Mouse (Mus musculus): Measurements from ENCODE around the gene Cldn10.
A peak's percentile ranks its signal among the peaks of the same experiment; 100 is the strongest.

The Cldn10 gene

DNA sequence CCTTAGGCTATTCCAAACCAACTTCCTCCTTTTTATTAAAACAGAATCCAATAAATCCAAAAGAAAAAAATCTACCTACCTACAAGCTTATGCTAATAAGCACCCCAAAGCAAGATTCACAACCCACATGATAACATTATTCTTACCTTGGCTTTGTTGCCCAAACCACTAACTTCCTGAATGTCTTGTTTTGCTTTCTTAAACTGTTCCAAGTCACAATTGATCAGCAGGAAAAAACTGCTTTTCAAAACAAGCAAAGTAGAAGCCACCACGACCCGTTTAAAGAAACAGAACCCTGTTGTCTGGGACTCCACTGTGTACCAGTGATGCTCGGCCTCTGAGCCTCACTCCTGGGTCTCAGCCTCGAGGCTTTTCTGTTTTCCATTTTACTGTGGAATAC, 77.2 kb downstream of the Cldn10 start:
- no peak for DNase-seq (ENCODE audit: low read depth)

DNA sequence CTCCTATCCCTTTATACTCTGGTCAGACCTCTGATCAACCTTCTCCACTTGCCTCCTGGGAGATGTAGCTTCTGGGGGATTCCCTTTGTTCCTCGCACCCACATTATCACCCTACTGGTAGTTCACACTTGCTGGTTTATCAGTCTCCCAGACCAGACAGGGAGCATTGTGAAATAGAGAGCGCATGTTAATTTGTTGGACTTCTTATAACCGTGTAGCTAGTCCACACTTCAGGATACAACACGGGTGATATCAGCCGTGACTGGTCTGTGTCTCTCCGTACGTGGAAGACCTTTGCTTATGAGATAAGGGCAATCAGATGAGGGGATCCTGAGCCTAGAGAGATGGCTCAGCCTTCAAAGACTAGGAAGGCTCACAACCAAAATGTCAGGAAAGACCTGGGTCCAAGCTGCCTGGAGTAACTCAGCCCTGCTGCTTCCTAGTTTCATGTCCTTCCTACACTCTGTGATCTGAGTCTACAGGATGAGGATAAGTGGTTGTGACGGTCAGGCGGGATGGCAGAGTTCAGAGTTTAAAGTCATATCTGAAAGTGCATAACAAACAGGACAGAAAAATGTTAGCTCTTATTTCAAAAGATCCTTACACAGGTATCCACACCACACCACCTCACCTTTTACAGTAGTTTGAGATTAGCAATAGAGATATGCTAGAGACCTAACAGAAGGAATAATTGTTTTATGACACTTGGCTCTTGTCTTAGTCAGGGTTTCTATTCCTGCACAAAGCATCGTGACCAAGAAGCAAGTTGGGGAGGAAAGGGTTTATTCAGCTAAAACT, 78.5 kb downstream of the Cldn10 start:
- DNase-seq (ENCODE audit: low read depth): no peak

DNA sequence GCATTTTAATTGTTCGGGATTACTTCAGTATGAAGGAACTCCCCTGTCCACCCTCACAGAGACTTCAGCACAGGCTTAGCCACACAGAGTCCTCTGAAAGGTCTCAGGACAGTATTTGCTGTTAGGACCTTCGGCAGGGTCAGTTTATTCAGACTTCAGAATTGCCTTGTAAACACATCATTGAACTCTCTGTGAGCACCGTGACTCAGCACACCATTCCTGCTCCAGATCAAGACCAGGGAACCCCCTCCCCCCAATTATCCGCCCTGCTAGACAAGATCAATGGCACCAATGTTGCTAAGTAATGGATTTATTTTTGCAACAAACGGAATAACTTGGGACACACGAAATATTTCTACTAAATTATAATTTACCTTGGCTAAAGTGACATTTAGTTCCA, 79.7 kb downstream of the Cldn10 start:
- no peak for DNase-seq (ENCODE audit: low read depth)

DNA sequence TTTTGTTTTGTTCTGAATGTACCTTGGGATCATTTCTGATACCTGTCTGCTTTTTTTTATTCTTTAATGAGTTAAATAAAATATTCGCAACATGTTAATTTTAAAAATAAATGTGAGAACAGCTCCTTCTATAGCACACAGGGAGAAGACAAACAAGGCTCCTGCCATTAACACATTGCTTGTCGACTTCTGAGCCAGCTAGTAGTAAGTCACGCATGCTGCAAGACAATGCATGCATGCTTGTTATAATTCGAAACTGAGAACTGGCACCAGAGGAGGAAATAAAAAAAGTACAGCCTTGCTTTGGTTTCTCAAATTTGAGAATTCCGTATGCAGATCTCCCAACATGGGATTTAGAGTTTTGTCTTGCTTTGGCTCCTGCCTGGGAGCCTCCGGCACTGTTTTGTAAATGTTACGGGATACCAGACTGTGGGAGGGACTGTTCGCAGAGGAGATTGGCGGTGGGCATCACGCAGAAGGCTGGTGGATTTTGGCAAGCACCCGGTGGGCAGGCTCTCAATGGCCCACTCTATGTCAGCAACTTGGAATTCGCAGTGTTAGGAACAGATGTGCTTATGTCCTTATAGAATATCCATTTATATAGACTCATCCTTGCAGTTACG, 80.5 kb downstream of the Cldn10 start:
- DNase-seq (ENCODE audit: low read depth): no peak

DNA sequence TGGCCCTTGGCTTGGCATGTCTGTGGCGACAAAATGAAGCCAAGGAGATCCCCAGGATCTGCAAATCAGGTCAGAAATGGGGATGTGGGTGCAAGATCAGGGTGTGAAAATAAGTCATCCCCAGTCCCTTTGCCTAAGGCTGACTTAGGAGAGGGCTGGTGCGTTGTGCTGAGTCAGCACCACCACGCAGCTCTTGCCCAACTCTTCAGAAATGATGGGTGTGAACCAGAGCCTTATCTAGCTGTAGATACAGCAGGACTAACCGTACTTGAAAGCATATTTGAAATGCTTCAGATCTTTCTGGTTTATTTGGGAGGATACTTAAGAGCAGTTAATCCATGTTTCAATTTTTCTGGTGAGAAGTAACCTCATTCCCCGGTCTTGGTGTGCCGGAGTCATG, 82.0 kb downstream of the Cldn10 start:
- no peak for DNase-seq (ENCODE audit: low read depth)

DNA sequence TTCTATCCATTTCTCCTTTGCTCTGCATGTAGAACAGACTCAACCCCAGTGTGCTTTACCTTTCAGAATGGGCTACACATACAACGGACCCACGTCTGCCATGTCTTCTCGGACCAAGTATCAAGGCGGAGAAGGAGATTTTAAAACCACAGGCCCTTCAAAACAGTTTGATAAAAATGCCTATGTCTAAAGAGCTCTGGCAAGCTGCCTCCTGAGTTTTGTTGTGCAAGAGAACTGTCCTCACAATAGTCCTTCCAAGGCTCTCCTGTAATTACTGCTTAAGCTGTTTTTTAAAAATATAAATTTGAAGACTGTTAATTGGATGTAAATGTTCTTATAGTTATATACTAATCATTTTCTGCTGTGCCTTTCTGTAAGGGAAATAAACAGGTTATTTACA, 86.4 kb downstream of the Cldn10 start:
- DNase-seq (ENCODE audit: low read depth): no peak

DNA sequence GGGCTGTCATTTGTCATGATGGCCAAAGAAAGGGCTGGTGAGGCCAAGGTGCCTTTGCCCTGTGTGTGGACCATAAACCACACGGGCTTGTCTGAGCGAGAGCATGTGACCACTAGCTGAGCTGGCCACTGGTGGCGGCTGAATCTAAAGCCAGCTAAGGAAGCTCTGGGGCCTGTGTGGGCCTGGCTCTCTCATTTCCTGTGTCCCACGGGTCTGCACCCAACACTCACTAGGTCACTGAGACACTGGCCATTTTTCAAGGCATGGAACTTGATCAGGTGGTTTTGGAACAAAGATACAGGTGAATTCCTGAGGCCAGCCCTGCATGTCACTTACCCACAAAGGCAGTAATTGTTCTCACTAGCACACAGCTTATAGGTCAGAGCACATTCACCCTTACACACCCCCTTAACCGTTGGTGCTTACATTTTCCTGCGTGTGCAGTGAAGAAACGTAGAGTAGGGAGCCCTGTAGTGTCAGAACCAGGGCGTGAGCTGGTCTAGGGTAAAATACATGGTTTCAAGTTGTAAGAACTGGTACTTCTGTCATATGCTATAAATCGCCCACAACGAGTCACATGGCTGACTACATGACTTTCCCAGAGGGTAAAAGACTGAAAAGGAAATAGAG, 87.2 kb downstream of the Cldn10 start:
- no peak for DNase-seq (ENCODE audit: low read depth)

DNA sequence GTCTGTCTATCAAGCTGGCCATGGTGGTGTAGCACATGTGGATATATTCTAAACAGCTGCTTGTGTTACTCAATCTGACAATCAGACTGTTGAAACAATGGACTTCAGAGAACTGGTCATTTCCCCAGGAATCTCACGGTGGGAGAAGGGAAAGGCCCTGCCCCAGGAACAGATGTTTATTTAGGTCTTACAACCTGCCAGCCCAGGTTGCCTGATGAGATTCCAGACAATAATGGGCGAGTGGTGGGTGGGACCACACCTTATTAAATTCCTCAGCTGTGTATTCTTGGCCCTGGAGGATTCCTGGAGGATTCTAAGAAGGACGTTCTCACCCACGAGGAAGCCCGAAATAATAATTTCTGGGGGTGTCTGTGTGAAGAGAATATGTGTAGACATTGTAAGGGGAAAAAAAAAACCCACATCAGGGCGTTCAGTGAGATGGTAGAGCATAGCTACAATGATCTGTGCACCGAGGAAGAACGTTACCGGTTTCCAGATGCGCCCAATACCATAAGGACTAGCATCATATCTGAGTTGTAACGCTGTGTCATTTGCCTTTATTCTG, 90.7 kb downstream of the Cldn10 start:
- no peak for DNase-seq (ENCODE audit: low read depth)

DNA sequence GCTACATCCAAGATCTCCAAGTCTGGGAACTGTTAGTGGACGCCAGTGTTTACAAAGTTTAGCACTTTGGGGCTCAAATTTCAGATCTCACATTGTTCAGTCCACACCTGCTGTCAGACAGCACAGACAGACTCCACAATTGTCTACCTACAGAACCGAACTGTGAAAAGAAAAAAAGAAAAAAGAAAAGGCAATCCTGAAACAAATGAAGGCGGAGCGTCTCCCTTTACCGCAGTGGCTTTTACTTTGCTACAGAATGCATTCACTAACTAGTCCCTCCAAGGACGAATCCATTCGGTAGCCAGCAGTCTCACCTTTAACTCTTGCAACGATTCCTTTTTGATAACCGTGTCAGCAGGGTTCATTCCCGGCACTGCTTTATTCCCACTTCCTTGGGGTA, 93.0 kb downstream of the Cldn10 start:
- DNase-seq (ENCODE audit: low read depth): no peak

DNA sequence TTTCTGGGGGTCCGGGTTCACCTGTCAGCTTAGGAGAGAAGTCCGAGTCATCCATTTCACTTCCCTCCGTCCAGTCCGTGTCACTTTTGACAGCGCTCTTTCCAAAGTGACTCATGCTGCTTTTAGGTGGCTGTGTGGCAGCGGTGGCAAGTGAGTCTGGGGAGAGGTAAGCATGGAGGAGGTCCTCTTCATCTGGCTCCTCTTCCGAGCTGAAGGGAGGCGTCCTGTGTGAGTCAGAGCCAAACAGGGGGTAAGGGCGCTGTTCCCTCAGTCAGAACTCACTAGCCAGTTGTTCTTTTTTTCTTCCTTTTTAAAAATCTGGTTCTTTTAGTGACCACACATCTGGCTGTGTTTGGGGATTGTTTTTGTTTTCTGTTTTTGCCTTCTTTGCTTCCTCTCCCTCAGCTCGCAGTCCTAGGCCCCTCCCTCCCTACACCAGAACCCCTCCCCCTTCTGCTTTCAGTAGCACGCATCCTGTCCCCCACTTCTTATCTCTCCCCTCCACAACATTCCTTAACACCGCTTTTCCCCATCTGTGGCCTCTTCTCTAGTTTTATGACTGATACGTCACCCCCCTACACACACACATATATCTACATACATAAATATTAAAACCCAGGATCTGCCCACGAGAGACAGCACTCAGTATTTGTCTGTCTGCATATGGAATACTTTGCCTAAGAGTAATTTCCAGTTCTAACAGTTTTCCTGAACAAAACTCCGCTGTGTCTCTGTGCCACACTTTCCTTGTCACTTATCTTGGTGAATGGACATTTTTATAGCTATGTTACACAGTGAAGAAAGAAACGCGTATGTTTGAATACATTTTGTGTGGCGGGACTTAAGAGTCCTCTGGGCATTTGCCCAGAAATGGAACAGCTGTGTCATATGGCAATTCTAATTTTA, 95.9 kb downstream of the Cldn10 start:
- no peak for DNase-seq (ENCODE audit: low read depth)

DNA sequence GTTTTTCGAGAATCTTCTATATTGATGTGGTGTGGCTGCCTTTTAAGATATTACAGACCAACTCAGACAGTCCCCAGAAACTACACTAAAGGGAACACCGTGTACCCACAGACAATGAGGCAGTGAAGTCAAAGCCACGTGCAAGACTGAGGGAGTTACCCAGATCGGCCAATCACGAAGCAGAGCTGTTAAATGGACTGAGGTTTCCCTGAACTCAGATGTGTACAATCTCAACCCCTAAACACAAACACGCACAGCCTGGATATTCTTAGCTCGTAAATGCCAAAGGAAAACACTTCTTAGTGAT, 96.5 kb downstream of the Cldn10 start:
- no peak for DNase-seq (ENCODE audit: low read depth)

DNA sequence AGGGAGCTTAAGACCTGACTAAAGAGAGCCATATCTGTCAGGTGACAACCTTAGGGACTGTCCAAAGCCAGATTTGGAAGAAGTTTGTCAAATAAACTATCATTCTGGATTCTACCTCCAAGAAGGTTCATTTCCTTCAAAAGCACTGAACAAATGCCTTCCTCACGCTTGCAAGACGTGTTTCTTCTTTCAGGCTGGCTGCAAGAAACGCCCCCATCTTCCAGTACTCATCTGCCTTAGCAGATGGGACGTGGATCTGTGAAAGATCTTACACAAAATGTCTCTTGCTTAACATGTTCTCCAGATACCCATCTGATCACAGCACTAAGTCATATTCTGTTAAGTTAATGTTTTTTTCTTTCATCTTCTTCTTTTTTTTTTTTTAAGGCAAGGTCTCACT, 102.4 kb downstream of the Cldn10 start:
- no peak for DNase-seq (ENCODE audit: low read depth)

DNA sequence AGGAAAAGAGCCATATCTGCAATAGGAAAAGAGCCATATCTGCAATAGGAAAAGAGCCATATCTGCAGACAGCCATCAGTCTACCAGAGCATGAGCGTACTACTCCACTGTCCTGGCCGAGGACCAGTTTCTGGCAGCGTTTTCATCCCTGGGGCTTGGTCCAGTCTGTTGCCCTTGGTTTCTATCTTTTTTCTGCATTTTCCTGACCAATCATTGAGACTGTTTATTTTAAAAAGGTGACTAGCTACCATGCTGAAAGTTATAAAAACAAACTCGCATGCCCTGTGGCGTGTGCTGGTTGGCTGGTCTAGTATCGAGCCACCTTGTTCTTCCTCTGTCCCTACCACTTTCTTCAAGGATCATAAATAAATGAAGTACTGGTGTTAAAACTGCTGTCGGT, 107.5 kb downstream of the Cldn10 start:
- no peak for DNase-seq (ENCODE audit: low read depth)

DNA sequence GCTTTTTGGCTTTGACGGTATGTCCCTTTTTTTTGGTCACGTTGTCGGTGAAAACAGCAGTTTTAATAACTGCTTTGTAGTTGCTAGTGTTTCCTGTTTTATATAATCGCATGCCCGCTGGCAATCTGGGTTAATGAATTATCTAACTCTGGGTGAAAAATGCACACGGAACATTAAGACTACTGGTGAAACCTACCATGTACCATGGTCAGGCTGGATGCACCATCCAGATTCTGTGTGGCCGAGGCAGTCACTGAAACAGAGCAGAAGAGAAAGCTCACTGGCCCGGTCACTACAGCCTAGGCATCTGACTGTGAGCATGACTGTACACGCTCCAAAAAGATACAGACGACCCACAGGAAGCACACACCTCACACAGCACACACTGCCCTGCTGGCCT, 107.9 kb downstream of the Cldn10 start:
- DNase-seq (ENCODE audit: low read depth): no peak

DNA sequence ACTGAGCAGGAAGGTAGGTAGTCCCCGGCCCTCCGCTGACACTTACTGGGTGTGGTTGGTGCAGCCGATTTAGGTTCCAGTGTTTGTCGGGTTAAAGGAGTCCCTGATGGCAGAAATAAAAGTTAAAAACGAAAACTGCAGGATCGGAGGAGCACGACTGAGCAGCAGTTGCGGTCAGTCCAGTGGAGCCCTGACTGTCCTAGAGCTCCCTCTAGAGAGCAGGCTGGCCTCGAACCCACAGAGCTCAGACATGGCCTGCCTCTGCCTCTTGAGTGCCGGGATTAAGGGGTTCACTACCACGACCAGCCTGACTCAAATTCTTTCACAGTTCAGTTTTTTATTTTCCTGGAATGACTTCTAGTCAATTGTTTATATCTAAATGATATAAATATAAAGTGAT, 112.2 kb downstream of the Cldn10 start:
- no peak for DNase-seq (ENCODE audit: low read depth)

DNA sequence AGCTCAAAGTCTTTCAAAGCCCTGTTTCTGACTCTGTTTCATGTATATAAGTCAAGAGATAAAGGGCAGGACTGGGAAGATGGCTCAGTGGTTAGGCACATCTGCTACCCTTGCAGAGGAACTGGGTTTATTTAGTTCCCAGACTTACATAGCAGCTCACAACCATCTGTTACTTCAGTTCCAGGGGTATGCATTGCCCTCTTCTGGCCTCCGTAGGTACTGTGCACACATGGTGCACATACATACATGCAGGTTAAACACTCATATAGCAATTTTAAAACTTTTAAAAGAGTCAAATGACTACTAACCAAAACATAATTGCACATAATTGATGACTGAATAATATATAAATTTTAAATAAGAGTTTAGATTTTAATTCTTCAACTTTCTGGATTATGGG, 113.2 kb downstream of the Cldn10 start:
- DNase-seq (ENCODE audit: low read depth): no peak

DNA sequence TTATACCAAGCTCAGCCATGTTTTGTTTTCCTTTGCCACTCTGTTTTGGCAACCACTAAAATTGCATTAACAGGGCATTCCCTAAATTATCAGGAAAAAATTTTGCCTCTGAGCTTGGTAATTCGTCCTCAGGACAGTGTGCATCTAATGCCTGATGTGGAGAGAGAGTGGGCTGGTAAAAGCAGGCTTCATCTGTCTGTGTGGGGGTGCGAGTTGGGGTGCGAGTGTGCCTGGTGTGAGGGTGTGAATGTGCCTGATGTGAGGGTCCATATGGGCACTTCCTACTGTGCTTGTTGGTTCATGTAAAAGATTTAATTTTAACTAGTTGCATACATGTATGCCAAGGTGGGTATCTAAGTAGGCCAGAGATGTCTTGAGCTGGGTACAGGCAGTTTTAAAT, 115.7 kb downstream of the Cldn10 start:
- no peak for DNase-seq (ENCODE audit: low read depth)

DNA sequence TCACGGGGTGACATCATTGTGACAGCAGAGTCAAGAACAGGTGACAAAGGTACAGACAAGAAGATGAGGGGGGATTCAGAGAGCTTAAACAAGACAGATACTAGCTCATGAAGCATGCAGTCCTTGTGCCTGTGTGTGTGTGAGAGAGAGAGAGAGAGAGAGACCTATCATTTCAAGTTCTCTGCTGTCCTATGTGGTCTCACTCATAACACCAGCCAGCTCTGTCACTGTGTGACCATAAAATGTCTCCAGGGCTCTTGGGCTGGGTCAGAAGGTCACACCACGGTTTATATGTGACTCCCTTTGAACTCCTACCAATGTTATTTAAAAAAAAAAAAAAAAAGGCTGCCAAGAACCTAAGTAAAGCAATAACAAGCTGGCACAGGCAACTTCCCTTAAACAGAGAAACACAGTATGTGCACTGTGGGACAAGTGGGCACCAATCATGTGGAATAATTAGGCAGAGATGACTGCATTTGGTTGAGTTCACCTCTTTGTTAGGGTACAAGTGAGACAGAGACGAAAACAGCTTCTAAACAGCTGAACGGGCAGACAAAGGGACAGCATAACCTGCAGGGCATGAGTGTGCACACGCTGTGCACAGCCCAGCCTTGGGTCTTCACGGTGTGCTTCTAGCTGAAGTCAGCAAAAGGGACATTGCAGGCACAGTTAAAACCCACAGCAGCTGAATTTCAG, 116.3 kb downstream of the Cldn10 start:
- DNase-seq (ENCODE audit: low read depth): no peak

DNA sequence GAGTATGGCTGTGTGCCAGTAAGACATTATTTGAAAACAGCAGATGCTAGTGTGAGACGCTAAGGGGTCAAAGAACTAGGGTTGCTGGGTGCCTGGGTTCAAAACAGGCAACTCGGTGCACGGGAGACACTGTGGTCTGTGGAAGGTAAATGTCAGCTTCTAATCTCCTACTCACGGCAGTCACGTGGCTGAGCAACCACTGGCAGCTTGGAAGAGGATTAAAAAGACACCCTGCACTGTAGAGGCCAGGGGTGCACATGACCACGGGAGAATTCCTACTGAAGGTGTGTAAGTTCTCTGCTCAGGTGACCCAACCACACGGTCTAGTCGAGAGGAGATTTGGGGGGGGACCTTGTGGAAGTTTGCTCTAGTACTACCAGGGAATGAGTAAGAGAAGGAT, 119.9 kb downstream of the Cldn10 start:
- DNase-seq (ENCODE audit: low read depth): no peak

DNA sequence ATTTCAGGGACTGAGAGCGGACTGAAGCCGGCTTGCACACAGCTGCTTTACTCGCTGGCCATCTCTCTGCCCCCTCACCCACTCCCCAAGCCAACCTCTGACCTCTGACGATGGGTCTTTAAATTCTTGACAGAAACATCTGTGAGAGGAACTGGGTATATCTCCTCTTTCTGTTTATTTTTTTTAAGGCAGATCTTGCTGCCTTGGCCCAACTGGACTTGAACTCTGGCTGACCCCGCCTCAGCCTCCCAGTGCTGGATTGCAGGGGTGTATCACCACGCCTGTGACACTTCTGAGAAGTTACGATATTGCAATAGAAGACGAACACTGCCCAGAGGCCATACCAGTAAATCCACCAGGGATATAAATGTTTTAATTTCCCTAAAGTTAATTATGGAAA, 122.2 kb downstream of the Cldn10 start:
- no peak for DNase-seq (ENCODE audit: low read depth)

DNA sequence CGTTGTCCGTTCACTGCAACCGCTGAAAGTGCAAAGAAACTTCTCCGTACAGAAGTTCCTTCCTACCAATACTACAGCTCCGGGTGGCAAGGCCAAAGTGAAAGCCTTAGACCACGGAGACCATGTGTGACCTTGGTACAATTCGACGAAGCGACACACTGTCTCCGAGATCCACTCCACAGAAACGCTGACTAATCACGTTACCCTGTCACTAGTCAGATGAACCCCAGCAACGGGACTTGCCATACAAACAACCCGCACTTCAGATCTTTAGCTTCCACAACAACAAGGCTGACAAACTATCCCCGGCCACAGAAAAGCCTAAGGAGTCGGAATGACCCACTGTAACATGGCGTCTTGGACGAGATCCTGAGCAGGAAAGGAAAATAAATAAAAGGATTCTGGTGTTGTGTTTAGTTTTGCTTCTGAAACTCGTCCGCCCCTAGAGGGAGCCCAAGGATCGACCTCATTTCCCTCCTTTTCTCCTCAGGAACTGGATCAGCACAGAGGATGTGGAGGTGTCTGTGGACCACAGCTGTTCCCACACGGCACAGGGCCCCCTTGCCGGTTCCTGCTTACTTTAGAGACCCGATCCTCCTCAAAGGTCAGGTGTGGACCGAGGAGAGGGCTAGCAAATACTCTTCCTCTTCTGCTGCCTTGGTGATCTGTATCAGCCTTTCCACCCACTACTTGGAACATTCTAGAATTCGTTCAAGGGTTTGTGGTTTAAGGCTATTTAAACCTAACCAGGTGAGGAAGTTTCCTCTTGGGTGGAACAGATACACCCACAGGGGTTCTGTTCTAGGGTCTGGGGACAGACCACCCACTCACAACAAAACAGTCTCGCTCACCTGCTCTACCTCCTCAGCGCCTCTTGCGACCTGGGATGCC, 122.9 kb downstream of the Cldn10 start:
- peak; percentile 83 for DNase-seq (ENCODE audit: low read depth)
